Mouse (Mus musculus) layer of hippocampus, adult 9-10 months (tissue): ENCODE results near the gene Exoc6.

ENCODE experiments used
- DNase-seq: peaks from one replicate; pipeline ENCODE4 v3.0.0; 2022; ENCODE audit warnings: low spot score

Gene Exoc6

GRCm38 (mm10) chr19:37690716-37691115 is 140.5 kb downstream of the Exoc6 start:
- no peak for DNase-seq

- DNase-seq = no peak
Measured at GRCm38 (mm10) chr19:37692879-37693278, 142.7 kb downstream of the Exoc6 start.

- DNase-seq = no peak
Measured at GRCm38 (mm10) chr19:37695146-37695545, 144.9 kb downstream of the Exoc6 start.

- no peak for DNase-seq
Measured at GRCm38 (mm10) chr19:37695762-37696602, 145.8 kb downstream of the Exoc6 start.

- no peak for DNase-seq
Measured at GRCm38 (mm10) chr19:37696603-37697334, 146.6 kb downstream of the Exoc6 start.

GRCm38 (mm10) chr19:37697335-37697636 is 147.1 kb downstream of the Exoc6 start:
- DNase-seq = no peak

- no peak for DNase-seq
Measured at GRCm38 (mm10) chr19:37697651-37698272, 147.5 kb downstream of the Exoc6 start, which contains the start of gene Cyp26a1. Gene Cyp26a1 (plus strand): TSS chr19:37697798.

DNA sequence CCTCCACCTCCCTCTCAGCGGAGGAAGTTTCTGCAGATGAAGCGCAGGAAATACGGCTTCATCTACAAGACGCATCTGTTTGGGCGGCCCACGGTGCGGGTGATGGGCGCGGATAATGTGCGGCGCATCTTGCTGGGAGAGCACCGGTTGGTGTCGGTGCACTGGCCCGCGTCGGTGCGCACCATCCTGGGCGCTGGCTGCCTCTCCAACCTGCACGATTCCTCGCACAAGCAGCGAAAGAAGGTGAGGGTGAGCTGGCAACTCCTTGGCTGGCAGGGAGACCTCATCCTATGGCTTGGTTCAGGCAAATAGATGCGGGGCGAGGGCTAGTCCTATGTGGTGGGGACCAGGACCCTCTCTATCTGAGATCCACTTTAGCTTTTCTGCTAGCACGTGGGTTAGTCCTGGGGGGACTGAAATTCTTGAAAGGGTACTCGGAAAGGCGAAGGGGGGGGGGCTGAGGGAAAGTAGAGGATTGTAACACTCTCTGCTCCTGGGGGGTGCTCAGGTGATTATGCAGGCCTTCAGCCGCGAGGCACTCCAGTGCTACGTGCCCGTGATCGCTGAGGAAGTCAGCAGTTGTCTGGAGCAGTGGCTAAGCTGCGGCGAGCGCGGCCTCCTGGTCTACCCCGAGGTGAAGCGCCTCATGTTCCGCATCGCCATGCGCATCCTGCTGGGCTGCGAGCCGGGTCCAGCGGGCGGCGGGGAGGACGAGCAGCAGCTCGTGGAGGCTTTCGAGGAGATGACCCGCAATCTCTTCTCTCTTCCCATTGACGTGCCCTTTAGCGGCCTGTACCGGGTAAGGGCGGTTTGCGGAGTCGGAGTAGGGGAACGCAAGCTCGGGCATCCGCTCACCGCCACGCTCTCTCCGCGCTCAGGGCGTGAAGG is 148.3 kb downstream of the Exoc6 start:
- DNase-seq = no peak

DNA sequence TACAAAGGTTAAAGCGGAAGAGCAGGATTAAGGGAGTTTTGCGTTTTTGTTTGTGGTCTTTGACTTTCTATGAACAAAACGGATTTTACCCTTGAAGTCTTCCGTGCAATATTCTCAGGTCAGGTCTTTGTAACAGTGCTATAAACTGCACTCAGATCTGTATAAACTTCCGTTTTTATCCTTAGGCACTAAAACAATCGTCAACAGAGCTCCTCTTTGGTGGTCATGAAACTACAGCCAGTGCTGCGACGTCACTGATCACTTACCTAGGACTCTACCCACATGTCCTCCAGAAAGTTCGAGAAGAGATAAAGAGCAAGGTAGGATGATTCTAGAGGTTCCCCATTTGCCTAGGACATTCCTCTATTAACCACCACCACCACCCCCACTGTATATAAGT is 149.5 kb downstream of the Exoc6 start:
- DNase-seq = no peak

- DNase-seq = no peak
Measured at GRCm38 (mm10) chr19:37702377-37703076, 152.3 kb downstream of the Exoc6 start.

GRCm38 (mm10) chr19:37703902-37704509 is 153.8 kb downstream of the Exoc6 start:
- DNase-seq = peak; percentile 58

DNA sequence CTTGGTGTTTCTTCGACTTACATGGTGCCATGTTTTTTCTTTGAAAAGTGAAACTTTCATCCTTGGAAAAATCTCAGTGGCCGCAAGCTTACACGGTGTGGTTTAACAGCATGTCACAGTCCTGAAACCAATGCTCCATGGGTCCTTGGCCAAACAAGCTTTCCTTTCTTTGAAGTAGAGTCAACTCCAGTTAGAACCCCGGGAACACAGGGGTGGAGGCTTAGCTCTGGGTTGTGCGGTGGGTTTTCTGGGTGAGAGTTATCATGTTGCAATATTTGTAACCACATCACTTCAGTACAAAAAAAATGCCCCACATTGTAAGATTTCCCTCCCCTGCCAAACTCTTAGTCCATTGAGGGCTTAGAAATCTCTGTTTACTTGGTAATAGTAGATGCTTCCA is 155.5 kb downstream of the Exoc6 start:
- DNase-seq = no peak

- no peak for DNase-seq
Measured at GRCm38 (mm10) chr19:37714681-37715080, 164.5 kb downstream of the Exoc6 start.

GRCm38 (mm10) chr19:37715980-37716379 is 165.8 kb downstream of the Exoc6 start:
- no peak for DNase-seq

- no peak for DNase-seq
Measured at GRCm38 (mm10) chr19:37716524-37717175, 166.4 kb downstream of the Exoc6 start.

GRCm38 (mm10) chr19:37719166-37719565 is 168.9 kb downstream of the Exoc6 start:
- no peak for DNase-seq

GRCm38 (mm10) chr19:37724591-37724990 is 174.4 kb downstream of the Exoc6 start:
- no peak for DNase-seq

DNA sequence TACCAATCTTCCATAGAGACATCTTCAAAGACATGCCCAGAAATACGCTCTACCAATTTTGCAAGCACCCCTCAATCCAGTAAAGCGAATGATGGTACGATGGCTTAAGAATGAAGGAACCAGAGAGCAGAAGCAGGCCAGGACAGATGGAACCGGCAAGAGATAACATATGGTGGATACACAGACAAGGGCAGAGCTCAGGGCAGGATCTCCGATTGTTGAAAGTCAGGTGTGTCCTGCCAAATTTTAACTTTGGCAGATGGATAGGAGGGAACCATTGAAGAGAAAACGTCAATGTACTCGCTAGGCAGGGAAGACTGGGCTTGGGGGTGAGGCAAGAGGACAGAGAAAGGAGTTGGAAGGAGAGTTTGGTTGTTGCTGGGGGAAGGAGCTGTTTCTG is 176.4 kb downstream of the Exoc6 start:
- DNase-seq = no peak

DNA sequence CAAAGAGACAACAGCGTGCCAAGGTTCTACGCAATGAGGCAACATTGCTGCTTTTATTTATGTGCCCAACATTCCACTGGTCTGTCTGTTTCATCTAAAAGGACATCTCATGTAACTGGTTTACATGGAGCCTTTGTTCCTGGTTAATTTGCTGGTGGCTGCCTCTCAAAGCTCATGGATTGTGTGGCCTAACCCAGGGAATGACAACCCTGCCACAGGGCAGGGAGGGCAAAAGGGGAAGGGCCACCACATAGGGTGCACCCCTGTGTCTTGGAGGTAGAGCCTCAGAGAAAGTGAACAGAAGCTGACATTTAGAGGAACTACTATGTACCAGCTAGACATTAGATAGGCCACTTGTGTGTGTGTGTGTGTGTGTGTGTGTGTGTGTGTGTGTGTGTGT is 177.1 kb downstream of the Exoc6 start:
- DNase-seq = no peak
